19 mouse cellular contexts compared by ENCODE assay signal in genomic region chr19:54112691-54113090, GRCm38 (mm10).
A peak's percentile ranks its signal among the peaks of the same experiment; 100 is the strongest.
DNase-seq lines count a peak whose midpoint lies in the region; ATAC-seq lines count a peak whose summit lies in the region.
"Had no signal": no experiment of that assay in that cellular context is flagged by ENCODE, and none has a peak within 500 bp of the region (broad histone marks: within the 10 kb centered on the region; RNA-seq: fewer than 3 reads in every experiment).

No protein-coding gene starts in this region.

- H3K4me2 ChIP-seq in midbrain, embryonic 11.5 days, result no peak overlapping the region
- H3K4me2 ChIP-seq in midbrain, embryonic 15.5 days, result no peak overlapping the region

- peak; percentile 63 for DNase-seq in heart, adult 11 months
- DNase-seq in heart, postnatal 10 days, result no peak
- DNase-seq in midbrain, embryonic 11.5 days (ENCODE audit: low spot score, missing footprints), result peak; percentile 67
- DNase-seq: adrenal gland, adult 2 months; adrenal gland, adult 8-10 months; adrenal gland, postnatal 10 days; adrenal gland, postnatal 14 days; adrenal gland, postnatal 25 days; adrenal gland, postnatal 36 days; B cell, adult 2 months; cerebellum, adult 11 months; cerebellum, adult 11-12 months; cerebellum, adult 18-20 months had no signal

- no peak for ATAC-seq in midbrain, embryonic 11.5 days (ENCODE audit: low FRiP score)
- no peak for ATAC-seq in midbrain, embryonic 15.5 days (replicated peaks)
- ATAC-seq: activated CD4-positive, CD25-positive, alpha-beta regulatory T cell, adult 4 months; CD4-positive, CD25-positive, alpha-beta regulatory T cell, adult 4 months; Patski had no signal

- no peaks in the 10 kb centered on the region for H3K36me3 ChIP-seq in midbrain, embryonic 11.5 days (ENCODE audit: control insufficient read depth, insufficient read depth, low read length)
- no peaks in the 10 kb centered on the region for H3K36me3 ChIP-seq in midbrain, embryonic 15.5 days (replicated peaks)
- H3K36me3 ChIP-seq: G1E had no signal

- H3K9me3 ChIP-seq in midbrain, embryonic 11.5 days (ENCODE audit: control insufficient read depth, low read length), result no peaks in the 10 kb centered on the region
- H3K9me3 ChIP-seq in midbrain, embryonic 15.5 days, result no peaks in the 10 kb centered on the region
- H3K9me3 ChIP-seq: G1E had no signal

- no peak overlapping the region for H3K27ac ChIP-seq in midbrain, embryonic 11.5 days (ENCODE audit: low read depth, low read length)
- no peak overlapping the region for H3K27ac ChIP-seq in midbrain, embryonic 15.5 days

- WGBS in midbrain, embryonic 11.5 days, result 90% methylated on average over 3 of the region's 3 CpGs
- WGBS in midbrain, embryonic 15.5 days, result 73% methylated on average over 3 of the region's 3 CpGs

- no peaks in the 10 kb centered on the region for H3K4me1 ChIP-seq in midbrain, embryonic 11.5 days (ENCODE audit: control insufficient read depth, insufficient read depth, low read length)
- peaks cover 13% of the 10 kb centered on the region for H3K4me1 ChIP-seq in midbrain, embryonic 15.5 days

- intact Hi-C loops in heart, postnatal 10 days (cut with DNase I), result no loop called here

- no peaks in the 10 kb centered on the region; the same call in 1 of the 2 replicates for H3K27me3 ChIP-seq in midbrain, embryonic 11.5 days (ENCODE audit: control insufficient read depth, insufficient read depth, low read length)
- H3K27me3 ChIP-seq in midbrain, embryonic 15.5 days (replicated peaks), result no peaks in the 10 kb centered on the region
- H3K27me3 ChIP-seq: CH12.LX had no signal

- no peak overlapping the region for H3K9ac ChIP-seq in midbrain, embryonic 11.5 days (ENCODE audit: low read length)
- H3K9ac ChIP-seq in midbrain, embryonic 15.5 days, result no peak overlapping the region

- no peak overlapping the region for H3K4me3 ChIP-seq in midbrain, embryonic 11.5 days (ENCODE audit: low read depth, low read length)
- no peak overlapping the region for H3K4me3 ChIP-seq in midbrain, embryonic 15.5 days

Comparison
In these comparisons a context has a peak if more than half of its experiments do, and no peak if none do; other contexts are left out.
1. DNase-seq: peak in heart, adult 11 months (single experiment) and midbrain, embryonic 11.5 days (single experiment); none in heart, postnatal 10 days (0 of 2).